Mouse (Mus musculus): ENCODE measurements around the gene Scarb2.

GRCm38 (mm10) chr5:92469201-92470130 is 37.2 kb downstream of the Scarb2 start:
- TF ChIP-seq CTCF (conservative IDR thresholded peaks at IDR 0.05; ENCODE audit: low read length) (no peak), NANOG (IDR thresholded peaks at IDR 0.05; ENCODE audit: borderline replicate concordance, low read length) (no peak), POU5F1 (IDR thresholded peaks at IDR 0.05; ENCODE audit: borderline replicate concordance, low read length) (no peak)

Data from E14TG2a.4 (cell line).